Mouse (Mus musculus) heart, adult 18-20 months (tissue): ENCODE data around the gene Slain2. TPM values are rescaled to one million over a fixed set of nuclear protein-coding genes. Genes with fewer than 3 reads are reported as not detected.
"Not testable (repeated sequence)": the region's sequence is repeated elsewhere in the genome, so short reads cannot be mapped to it uniquely, and the experiment has no call there.

ENCODE experiments used
- DNase-seq, 2 experiments: peaks; one replicate each; pipeline ENCODE4 v3.0.0; 2021 to 2022; ENCODE audit warnings: mixed read lengths in 1 of 2
- total RNA-seq, 2 experiments: library from RNA; stranded (reverse); gene quantifications; 2 replicates each; pipeline ENCODE4 v1.2.3; 2021

Slain2 gene
- total RNA-seq, 2 experiments from 2014 or later: 138 to 147 TPM

- DNase-seq: peak in 1 of 2 experiments; percentile 11
Measured at GRCm38 (mm10) chr5:72948136-72948535, 34.0 kb downstream of the Slain2 start.

- DNase-seq: no peak
Measured at GRCm38 (mm10) chr5:72950252-72950651, 36.1 kb downstream of the Slain2 start.

- DNase-seq: no peak
Measured at GRCm38 (mm10) chr5:72953996-72954604, 40.0 kb downstream of the Slain2 start.

GRCm38 (mm10) chr5:72957281-72957680 is 43.2 kb downstream of the Slain2 start:
- DNase-seq: no peak

- no peak for DNase-seq
Measured at GRCm38 (mm10) chr5:72960096-72960495, 46.0 kb downstream of the Slain2 start.

- DNase-seq: no peak
Measured at GRCm38 (mm10) chr5:72965706-72966105, 51.6 kb downstream of the Slain2 start.

GRCm38 (mm10) chr5:72972435-72972834 is 58.3 kb downstream of the Slain2 start:
- no peak for DNase-seq

GRCm38 (mm10) chr5:72972934-72973333 is 58.8 kb downstream of the Slain2 start:
- DNase-seq: no peak

GRCm38 (mm10) chr5:72974602-72975001 is 60.5 kb downstream of the Slain2 start, which contains the start of gene Gm10135:
Gm10135 (minus strand) TSS chr5:72974702.
- DNase-seq: no peak

- DNase-seq: no peak
Measured at GRCm38 (mm10) chr5:72975996-72976395, 61.9 kb downstream of the Slain2 start.

- DNase-seq: no peak
Measured at GRCm38 (mm10) chr5:72976539-72976938, 62.4 kb downstream of the Slain2 start.

- DNase-seq: peak; percentile 25 to 57
Measured at GRCm38 (mm10) chr5:72984091-72984490, 70.0 kb downstream of the Slain2 start.

- DNase-seq: no peak
Measured at GRCm38 (mm10) chr5:72987786-72988185, 73.7 kb downstream of the Slain2 start.

GRCm38 (mm10) chr5:72989756-72990155 is 75.7 kb downstream of the Slain2 start:
- no peak for DNase-seq

- DNase-seq: no peak
Measured at GRCm38 (mm10) chr5:72992474-72992873, 78.4 kb downstream of the Slain2 start.

GRCm38 (mm10) chr5:72994424-72994823 is 80.3 kb downstream of the Slain2 start:
- no peak for DNase-seq

GRCm38 (mm10) chr5:72994928-72995327 is 80.8 kb downstream of the Slain2 start:
- DNase-seq: no peak

GRCm38 (mm10) chr5:72995379-72995778 is 81.3 kb downstream of the Slain2 start:
- DNase-seq: no peak

GRCm38 (mm10) chr5:72998546-72998945 is 84.4 kb downstream of the Slain2 start:
- not testable (repeated sequence) for DNase-seq

GRCm38 (mm10) chr5:73004046-73004445 is 89.9 kb downstream of the Slain2 start:
- no peak for DNase-seq

GRCm38 (mm10) chr5:73006784-73007581 is 92.9 kb downstream of the Slain2 start, which contains the start of gene Slc10a4:
Slc10a4 (plus strand) TSS chr5:73006883.
- no peak for DNase-seq

- no peak for DNase-seq
Measured at GRCm38 (mm10) chr5:73007582-73007959, 93.5 kb downstream of the Slain2 start.

GRCm38 (mm10) chr5:73008230-73008629 is 94.1 kb downstream of the Slain2 start:
- not testable (repeated sequence) for DNase-seq

GRCm38 (mm10) chr5:73011806-73012205 is 97.7 kb downstream of the Slain2 start:
- DNase-seq: not testable (repeated sequence)
